Mouse (Mus musculus): ENCODE results near the gene Hsh2d. TPM values are rescaled to one million over a fixed set of nuclear protein-coding genes. Genes with fewer than 3 reads are reported as not detected.
A peak's percentile ranks its signal among the peaks of the same experiment; 100 is the strongest.

Hsh2d gene
- polyA plus RNA-seq, 1 experiment from 2014 or later: not detected

GRCm38 (mm10) chr8:72160007-72160406, 29.4 kb upstream of the Hsh2d start:
- WGBS: 66% methylated on average over 3 of the region's 3 CpGs
- Histone ChIP-seq H3K4me2 (replicated peaks) (peak overlapping the region; percentile 65), H3K9ac (no peak overlapping the region), H3K4me3 (peak overlapping the region; percentile 93), H3K36me3 (0 out of 2 replicates have a peak, but pooled peaks cover 10% of the 10 kb centered on the region), H3K9me3 (replicated peaks) (no peaks in the 10 kb centered on the region), H3K27me3 (no peaks in the 10 kb centered on the region), H3K27ac (no peak overlapping the region), H3K4me1 (peaks cover 14% of the 10 kb centered on the region)
- ATAC-seq (ENCODE audit: low FRiP score): no peak

DNA sequence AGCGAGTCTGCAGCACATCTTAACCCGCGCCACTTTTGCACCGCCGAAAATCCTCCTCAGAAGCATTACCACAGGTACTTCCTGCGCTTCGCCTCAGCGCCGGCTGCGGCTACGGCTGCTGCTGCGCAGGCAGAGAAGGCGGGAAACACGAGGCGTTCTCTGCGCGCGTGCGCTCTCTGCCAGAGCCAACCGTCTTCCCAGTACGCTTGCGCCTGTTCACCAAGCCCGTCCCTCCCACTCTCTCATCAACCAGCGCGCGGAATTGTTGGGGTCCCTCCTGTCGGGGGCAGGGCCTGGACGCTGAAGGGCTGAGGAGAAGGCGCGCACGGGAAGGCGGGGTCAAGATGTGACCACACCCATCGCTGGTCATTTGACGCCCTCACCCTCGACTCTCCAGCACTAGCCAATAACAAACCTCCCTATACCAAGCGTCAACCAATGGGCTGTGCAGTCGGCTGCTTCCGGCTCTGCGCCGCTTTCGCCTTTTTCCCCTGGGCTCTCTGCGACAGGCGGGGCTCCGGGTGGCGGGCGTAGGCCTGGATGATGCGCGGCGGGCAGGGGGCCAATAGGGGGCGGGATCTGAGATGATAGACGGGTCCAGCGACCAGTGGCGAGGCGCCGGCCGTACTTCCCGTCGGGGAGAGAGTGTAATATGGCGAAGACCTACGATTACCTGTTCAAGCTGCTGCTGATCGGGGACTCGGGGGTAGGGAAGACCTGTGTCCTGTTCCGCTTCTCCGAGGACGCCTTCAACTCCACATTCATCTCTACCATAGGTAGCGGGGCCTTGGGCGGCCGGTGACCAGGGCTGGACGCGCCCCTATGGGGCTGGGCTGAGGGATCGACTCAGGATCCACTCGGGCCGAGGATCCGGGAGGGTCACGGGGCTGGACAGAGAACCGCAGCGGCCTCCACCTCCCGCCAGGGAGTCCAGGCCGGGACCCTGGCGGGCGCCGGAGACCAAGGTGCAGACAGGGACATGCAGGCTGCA, 28.4 kb upstream of the Hsh2d start, which contains the start of gene Rab8a:
Gene Rab8a, plus strand, starts transcription at position 494 of the 991 bp plus-strand sequence.
- H3K4me3 ChIP-seq: peak within 1 kb of the TSS; percentile 93
- H3K36me3 ChIP-seq: peaks cover 14% of the 10 kb centered on the region; the same call in 1 of the 2 replicates
- H3K9ac ChIP-seq: peak within 1 kb of the TSS; percentile 96
- peak within 1 kb of the TSS; percentile 93 for H3K4me2 ChIP-seq (replicated peaks)
- under 1% methylated on average over 80 of the region's 82 CpGs for WGBS
- H3K4me1 ChIP-seq: peaks cover 14% of the 10 kb centered on the region
- H3K9me3 ChIP-seq (replicated peaks): no peaks in the 10 kb centered on the region
- peak within 1 kb of the TSS; percentile 80 for H3K27ac ChIP-seq
- H3K27me3 ChIP-seq: no peaks in the 10 kb centered on the region
- peak; percentile 100 for ATAC-seq (ENCODE audit: low FRiP score)

DNA sequence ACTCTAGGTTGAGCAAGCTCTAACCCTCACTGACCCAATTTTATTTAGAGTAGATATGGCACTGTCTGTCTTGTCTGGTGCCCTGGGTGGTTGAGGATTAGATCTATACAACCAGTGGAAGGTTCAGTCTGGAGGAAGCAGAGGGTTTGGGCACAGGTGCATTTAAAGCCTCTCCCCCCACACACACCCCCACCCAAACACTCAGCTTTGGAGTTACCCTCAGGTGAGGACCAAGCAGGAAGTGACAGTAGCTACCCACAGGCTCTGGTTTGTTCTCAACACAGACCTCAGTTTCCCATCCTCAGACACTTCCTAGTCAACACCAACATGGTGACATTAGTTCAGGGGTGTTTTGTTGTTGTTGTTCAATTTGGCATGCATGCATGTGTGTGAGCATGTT, 26.6 kb upstream of the Hsh2d start:
- peaks cover 14% of the 10 kb centered on the region for H3K4me1 ChIP-seq
- no peak for ATAC-seq (ENCODE audit: low FRiP score)
- no peak overlapping the region for H3K9ac ChIP-seq
- no peak overlapping the region for H3K4me2 ChIP-seq (replicated peaks)
- no peaks in the 10 kb centered on the region for H3K27me3 ChIP-seq
- H3K4me3 ChIP-seq: no peak overlapping the region
- H3K27ac ChIP-seq: no peak overlapping the region
- H3K36me3 ChIP-seq: peaks cover 14% of the 10 kb centered on the region; the same call in 1 of the 2 replicates
- H3K9me3 ChIP-seq (replicated peaks): no peaks in the 10 kb centered on the region

GRCm38 (mm10) chr8:72169098-72169668, 20.3 kb upstream of the Hsh2d start:
- Histone ChIP-seq H3K27me3 (no peaks in the 10 kb centered on the region), H3K36me3 (peaks cover 69% of the 10 kb centered on the region), H3K4me1 (no peaks in the 10 kb centered on the region), H3K27ac (no peak overlapping the region), H3K9me3 (replicated peaks) (no peaks in the 10 kb centered on the region), H3K4me3 (no peak overlapping the region), H3K9ac (no peak overlapping the region), H3K4me2 (replicated peaks) (no peak overlapping the region)
- no peak for ATAC-seq (ENCODE audit: low FRiP score)
- WGBS: 86% methylated on average over 3 of the region's 3 CpGs

GRCm38 (mm10) chr8:72169681-72170249, 19.7 kb upstream of the Hsh2d start:
- ATAC-seq (ENCODE audit: low FRiP score): no peak
- H3K9ac ChIP-seq: no peak overlapping the region

DNA sequence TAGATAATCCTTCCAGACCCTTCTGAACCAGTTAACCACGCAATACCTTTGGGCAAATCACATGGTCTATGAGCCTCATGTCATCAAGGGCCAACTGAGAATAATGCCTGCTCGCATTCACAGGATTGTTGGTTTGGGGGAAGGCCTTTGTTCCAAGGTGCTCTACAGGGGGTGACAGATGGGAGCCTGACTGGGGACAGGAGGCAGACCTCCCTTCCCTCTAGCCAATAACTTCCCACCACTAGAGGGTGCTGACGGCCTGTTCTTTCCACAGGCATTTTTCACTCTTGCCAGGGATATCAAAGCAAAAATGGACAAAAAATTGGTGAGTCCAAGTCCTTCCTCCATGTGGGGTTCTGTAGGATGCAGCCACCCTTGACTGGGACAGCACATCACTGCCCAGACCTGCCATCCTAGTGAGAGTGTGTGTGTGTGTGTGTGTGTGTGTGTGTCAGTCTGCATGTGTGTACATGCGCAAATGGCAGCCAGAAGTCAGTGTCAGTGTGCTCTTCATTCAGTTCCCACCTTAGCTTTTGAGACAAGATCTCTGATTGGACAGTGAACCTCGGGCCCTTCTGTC, 12.0 kb upstream of the Hsh2d start:
- Histone ChIP-seq H3K9me3 (replicated peaks) (no peaks in the 10 kb centered on the region), H3K36me3 (peaks cover 95% of the 10 kb centered on the region), H3K4me3 (no peak overlapping the region), H3K27ac (no peak overlapping the region), H3K4me2 (replicated peaks) (no peak overlapping the region), H3K9ac (no peak overlapping the region), H3K4me1 (no peaks in the 10 kb centered on the region), H3K27me3 (no peaks in the 10 kb centered on the region)
- WGBS: 54% methylated on average over 5 of the region's 5 CpGs
- peak; percentile 59 for ATAC-seq (ENCODE audit: low FRiP score)

More at GRCm38 (mm10) chr8:72169681-72170249, 19.7 kb upstream of the Hsh2d start:
- no peaks in the 10 kb centered on the region for H3K27me3 ChIP-seq
- H3K4me2 ChIP-seq (replicated peaks): no peak overlapping the region
- H3K4me3 ChIP-seq: no peak overlapping the region
- no peak overlapping the region for H3K27ac ChIP-seq
- H3K4me1 ChIP-seq: no peaks in the 10 kb centered on the region
- peaks cover 70% of the 10 kb centered on the region for H3K36me3 ChIP-seq
- no peaks in the 10 kb centered on the region for H3K9me3 ChIP-seq (replicated peaks)
- WGBS: 89% methylated on average over 3 of the region's 3 CpGs

DNA sequence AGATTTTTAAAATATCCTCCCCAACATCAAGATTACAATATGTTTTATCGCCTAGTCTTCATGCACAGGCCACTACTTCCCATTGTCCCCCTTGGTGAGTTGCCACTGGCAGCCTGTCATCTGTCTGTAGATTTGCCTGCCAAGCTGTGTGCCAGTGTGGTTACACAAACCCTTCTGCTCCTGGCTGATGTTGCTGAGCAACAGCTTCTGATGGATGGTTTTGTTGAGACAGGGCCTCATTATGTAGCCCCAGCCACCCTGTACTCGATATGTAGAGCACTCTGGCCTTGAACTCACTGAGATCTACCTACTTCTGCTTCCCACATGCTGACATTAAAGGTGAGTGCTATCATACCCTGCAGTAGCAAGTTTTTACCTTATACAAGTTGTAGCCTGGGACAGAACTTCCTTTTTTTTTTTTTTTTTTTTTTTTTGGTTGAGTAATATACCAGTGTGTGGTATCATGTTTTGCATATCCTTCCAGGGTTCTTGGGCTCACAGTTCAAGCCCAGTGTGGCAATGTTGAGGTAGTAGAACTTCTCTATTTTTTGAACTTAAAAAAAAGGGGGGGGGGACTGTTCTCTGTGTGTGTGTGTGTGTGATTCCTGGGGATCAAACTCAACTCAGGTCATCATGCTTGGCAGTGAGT, 5.8 kb upstream of the Hsh2d start:
- Histone ChIP-seq H3K36me3 (peaks cover 35% of the 10 kb centered on the region), H3K9ac (no peak overlapping the region), H3K27ac (no peak overlapping the region), H3K4me1 (no peaks in the 10 kb centered on the region), H3K9me3 (replicated peaks) (no peaks in the 10 kb centered on the region), H3K4me2 (replicated peaks) (no peak overlapping the region), H3K4me3 (no peak overlapping the region), H3K27me3 (no peaks in the 10 kb centered on the region)
- ATAC-seq (ENCODE audit: low FRiP score): no peak
- 79% methylated on average over 2 of the region's 2 CpGs for WGBS

DNA sequence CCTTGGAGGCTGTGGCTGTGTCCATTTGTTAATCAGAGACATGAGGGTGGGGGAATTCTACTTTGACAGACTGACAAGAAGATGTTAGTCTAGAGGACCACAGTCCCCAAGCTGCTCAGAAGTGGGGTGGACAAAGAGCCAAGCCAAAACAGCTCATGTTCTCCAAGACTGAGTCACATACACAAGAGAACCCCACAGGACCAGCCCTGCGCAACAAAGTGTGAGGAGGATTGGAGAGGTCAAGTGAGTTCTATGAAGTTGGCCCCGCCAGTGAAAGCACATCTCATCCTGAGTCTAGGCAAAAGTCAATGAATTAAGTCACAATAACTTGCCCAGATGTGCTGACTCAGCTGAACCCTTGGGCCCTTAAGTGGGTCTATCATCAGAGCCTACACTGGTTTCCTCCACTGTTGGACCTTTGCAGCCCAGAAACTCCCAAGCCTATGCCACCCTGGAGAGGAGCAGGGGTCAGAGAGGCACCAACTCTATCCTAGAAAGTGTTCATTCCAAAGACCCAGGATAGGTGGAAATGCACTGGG, 1.6 kb upstream of the Hsh2d start:
- Histone ChIP-seq H3K4me3 (no peak overlapping the region), H3K27me3 (no peaks in the 10 kb centered on the region), H3K9ac (no peak overlapping the region), H3K4me2 (replicated peaks) (no peak overlapping the region), H3K9me3 (replicated peaks) (no peaks in the 10 kb centered on the region), H3K4me1 (no peaks in the 10 kb centered on the region), H3K27ac (no peak overlapping the region), H3K36me3 (no peaks in the 10 kb centered on the region)
- ATAC-seq (ENCODE audit: low FRiP score): no peak
- WGBS: 83% methylated on average over 2 of the region's 2 CpGs

GRCm38 (mm10) chr8:72190215-72190539, 739 bp downstream of the Hsh2d start:
- Histone ChIP-seq H3K4me3 (no peak overlapping the region), H3K36me3 (no peaks in the 10 kb centered on the region), H3K9me3 (replicated peaks) (no peaks in the 10 kb centered on the region), H3K27ac (no peak overlapping the region), H3K9ac (no peak overlapping the region), H3K4me2 (replicated peaks) (no peak overlapping the region), H3K4me1 (no peaks in the 10 kb centered on the region), H3K27me3 (no peaks in the 10 kb centered on the region)
- 86% methylated on average over 2 of the region's 2 CpGs for WGBS
- no peak for ATAC-seq (ENCODE audit: low FRiP score)

DNA sequence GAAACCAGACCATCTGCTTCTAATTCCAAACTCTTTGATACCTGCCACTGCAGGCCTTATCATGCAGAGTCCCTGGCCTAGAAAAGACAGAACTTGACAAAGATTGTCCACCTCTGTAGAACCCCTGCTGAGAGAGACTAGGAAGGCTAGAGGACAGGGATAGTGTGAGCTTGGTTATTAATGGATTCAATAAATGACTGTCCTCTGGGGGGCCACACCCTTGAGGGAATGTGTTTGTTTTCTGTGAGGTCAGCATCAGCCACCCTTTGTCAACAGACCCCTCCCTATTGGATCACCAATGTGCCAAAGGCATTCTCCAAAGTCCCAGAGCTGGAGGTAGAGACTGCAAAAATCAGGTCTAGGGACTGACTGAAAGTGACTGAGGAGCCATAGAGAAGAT, 2.6 kb downstream of the Hsh2d start:
- H3K36me3 ChIP-seq: no peaks in the 10 kb centered on the region
- H3K9me3 ChIP-seq (replicated peaks): no peaks in the 10 kb centered on the region
- no peak overlapping the region for H3K27ac ChIP-seq
- no peaks in the 10 kb centered on the region for H3K4me1 ChIP-seq
- ATAC-seq (ENCODE audit: low FRiP score): no peak
- H3K27me3 ChIP-seq: no peaks in the 10 kb centered on the region
- H3K4me2 ChIP-seq (replicated peaks): no peak overlapping the region
- no peak overlapping the region for H3K4me3 ChIP-seq
- no peak overlapping the region for H3K9ac ChIP-seq

DNA sequence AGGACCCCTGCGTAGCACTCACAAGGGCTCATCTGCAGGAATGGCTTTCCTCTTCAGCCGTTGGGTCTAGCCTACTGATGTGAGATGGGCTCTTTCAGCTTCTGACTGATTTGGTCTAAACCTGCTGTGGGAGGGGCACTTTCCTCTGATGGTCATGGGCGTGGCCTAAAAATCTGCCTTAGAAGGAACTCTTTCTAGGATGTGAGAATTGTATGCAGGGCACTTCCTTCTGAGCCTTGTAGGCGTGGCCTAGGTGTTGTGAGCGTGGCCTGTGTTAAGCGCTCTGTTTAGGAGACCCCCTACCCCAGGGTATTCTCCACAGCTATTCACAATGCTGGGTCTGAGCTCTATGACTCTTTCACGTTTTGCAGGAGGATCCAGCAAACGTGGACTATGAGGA, 8.6 kb downstream of the Hsh2d start:
- Histone ChIP-seq H3K27me3 (no peaks in the 10 kb centered on the region; the same call in 1 of the 2 replicates), H3K36me3 (no peaks in the 10 kb centered on the region), H3K4me3 (no peak overlapping the region), H3K4me2 (replicated peaks) (no peak overlapping the region), H3K9me3 (replicated peaks) (peaks cover 10% of the 10 kb centered on the region), H3K4me1 (no peaks in the 10 kb centered on the region), H3K9ac (no peak overlapping the region), H3K27ac (no peak overlapping the region)
- ATAC-seq (ENCODE audit: low FRiP score): no peak
- WGBS: 60% methylated on average over 8 of the region's 8 CpGs

GRCm38 (mm10) chr8:72208582-72208981, 19.1 kb downstream of the Hsh2d start:
- H3K36me3 ChIP-seq: no peaks in the 10 kb centered on the region
- 74% methylated on average over 1 of the region's 1 CpGs for WGBS
- no peak for ATAC-seq (ENCODE audit: low FRiP score)

More at GRCm38 (mm10) chr8:72208582-72208981, 19.1 kb downstream of the Hsh2d start:
- Histone ChIP-seq H3K4me1 (no peaks in the 10 kb centered on the region), H3K9me3 (replicated peaks) (peaks cover 15% of the 10 kb centered on the region), H3K4me2 (replicated peaks) (no peak overlapping the region), H3K4me3 (no peak overlapping the region), H3K27ac (no peak overlapping the region), H3K27me3 (no peaks in the 10 kb centered on the region), H3K9ac (no peak overlapping the region)

Data from hindbrain, embryonic 12.5 days (tissue).